Mouse (Mus musculus) cerebellum, adult 8-10 months (tissue): Measurements from ENCODE around the gene Cuedc1.
A peak's percentile ranks its signal among the peaks of the same experiment; 100 is the strongest.

Experiments used
- DNase-seq: peaks from one replicate; pipeline ENCODE4 v3.0.0; 2022

The Cuedc1 gene

GRCm38 (mm10) chr11:88118817-88119642 is 21.2 kb downstream of the Cuedc1 start:
- peak; percentile 75 for DNase-seq

- no peak for DNase-seq
These were observed 24.7 kb downstream of the Cuedc1 start for GRCm38 (mm10) chr11:88122545-88122944.

- no peak for DNase-seq
These were observed 25.2 kb downstream of the Cuedc1 start for GRCm38 (mm10) chr11:88123021-88123420.

GRCm38 (mm10) chr11:88123731-88124130 is 25.9 kb downstream of the Cuedc1 start:
- DNase-seq, result no peak

- no peak for DNase-seq
These were observed 27.6 kb downstream of the Cuedc1 start for GRCm38 (mm10) chr11:88125483-88125882.

GRCm38 (mm10) chr11:88126306-88126793 is 28.5 kb downstream of the Cuedc1 start:
- DNase-seq, result no peak

GRCm38 (mm10) chr11:88128461-88128860 is 30.6 kb downstream of the Cuedc1 start:
- DNase-seq, result no peak

GRCm38 (mm10) chr11:88129281-88129680 is 31.4 kb downstream of the Cuedc1 start:
- DNase-seq, result no peak

GRCm38 (mm10) chr11:88129935-88130334 is 32.1 kb downstream of the Cuedc1 start:
- DNase-seq, result peak; percentile 44

GRCm38 (mm10) chr11:88131847-88132246 is 34.0 kb downstream of the Cuedc1 start:
- DNase-seq, result no peak

GRCm38 (mm10) chr11:88135218-88135617 is 37.4 kb downstream of the Cuedc1 start:
- no peak for DNase-seq

GRCm38 (mm10) chr11:88137814-88138425 is 40.1 kb downstream of the Cuedc1 start:
- DNase-seq, result no peak

- DNase-seq, result no peak
These were observed 41.5 kb downstream of the Cuedc1 start for GRCm38 (mm10) chr11:88139256-88139861.

- DNase-seq, result peak; percentile 60
These were observed 42.5 kb downstream of the Cuedc1 start for GRCm38 (mm10) chr11:88140066-88141060.

GRCm38 (mm10) chr11:88142362-88142761 is 44.5 kb downstream of the Cuedc1 start:
- no peak for DNase-seq

GRCm38 (mm10) chr11:88144100-88144499 is 46.2 kb downstream of the Cuedc1 start:
- DNase-seq, result no peak

- DNase-seq, result no peak
These were observed 47.6 kb downstream of the Cuedc1 start for GRCm38 (mm10) chr11:88145214-88146006.

- no peak for DNase-seq
These were observed 48.6 kb downstream of the Cuedc1 start for GRCm38 (mm10) chr11:88146264-88147060.

GRCm38 (mm10) chr11:88147388-88147787 is 49.5 kb downstream of the Cuedc1 start:
- no peak for DNase-seq

GRCm38 (mm10) chr11:88148015-88148637 is 50.3 kb downstream of the Cuedc1 start:
- DNase-seq, result no peak
